13 mouse cellular contexts compared by ENCODE assay signal in genomic region chr2:174796998-174797397, GRCm38 (mm10). TPM values are rescaled to one million over a fixed set of nuclear protein-coding genes. Genes with fewer than 3 reads are reported as not detected.
DNase-seq lines count a peak whose midpoint lies in the region; ATAC-seq and TF ChIP-seq lines count a peak whose summit lies in the region.
"Had no signal": no experiment of that assay in that cellular context is flagged by ENCODE, and none has a peak within 500 bp of the region (broad histone marks: within the 10 kb centered on the region; RNA-seq: fewer than 3 reads in every experiment).

No protein-coding gene starts in this region.

- no peak for DNase-seq in forebrain, postnatal 0 days
- DNase-seq in liver, embryonic 14.5 days (ENCODE audit: low read depth in 3 of 3, low spot score in 3 of 3): no peak
- no peak for DNase-seq in liver, embryonic 11.5 days (ENCODE audit: low spot score)
- DNase-seq in ZHBTc4 (ENCODE audit: low read depth, low spot score): peak; percentile 77
- peak; percentile 22 for DNase-seq in retina, embryonic 14.5 days (ENCODE audit: low spot score)
- DNase-seq in right cerebral cortex, postnatal 10 days (ENCODE audit: low spot score in 2 of 2): no peak
- no peak for DNase-seq in adrenal gland, postnatal 10 days

- no peak overlapping the region for H3K9ac ChIP-seq in forebrain, postnatal 0 days
- H3K9ac ChIP-seq in forebrain, embryonic 16.5 days (replicated peaks; ENCODE audit: low read depth, low read length): no peak overlapping the region
- H3K9ac ChIP-seq in liver, embryonic 14.5 days (replicated peaks): no peak overlapping the region
- no peak overlapping the region for H3K9ac ChIP-seq in liver, embryonic 11.5 days (ENCODE audit: low read depth, low read length)
- H3K9ac ChIP-seq: embryonic facial prominence, embryonic 15.5 days; lung, embryonic 15.5 days; stomach, embryonic 15.5 days had no signal

- 83% methylated on average over 2 of the region's 2 CpGs for WGBS in forebrain, postnatal 0 days
- 84% methylated on average over 2 of the region's 2 CpGs for WGBS in forebrain, embryonic 16.5 days
- 70% methylated on average over 2 of the region's 2 CpGs for WGBS in liver, embryonic 14.5 days (ENCODE audit: insufficient replicate concordance)
- 74% methylated on average over 2 of the region's 2 CpGs for WGBS in liver, embryonic 11.5 days

- H3K4me2 ChIP-seq in forebrain, postnatal 0 days (ENCODE audit: low read depth): no peak overlapping the region
- H3K4me2 ChIP-seq in forebrain, embryonic 16.5 days (ENCODE audit: low read length): no peak overlapping the region
- H3K4me2 ChIP-seq in liver, embryonic 14.5 days (ENCODE audit: low read depth): no peak overlapping the region
- no peak overlapping the region for H3K4me2 ChIP-seq in liver, embryonic 11.5 days
- H3K4me2 ChIP-seq: embryonic facial prominence, embryonic 15.5 days; lung, embryonic 15.5 days; stomach, embryonic 15.5 days had no signal

- no peak for ATAC-seq in forebrain, postnatal 0 days
- ATAC-seq in forebrain, embryonic 16.5 days: no peak
- no peak for ATAC-seq in liver, embryonic 14.5 days (ENCODE audit: insufficient read depth)
- no peak for ATAC-seq in liver, embryonic 11.5 days (replicated peaks; ENCODE audit: low FRiP score)
- ATAC-seq: inflammation-experienced regulatory T-cells, adult 6 months had no signal

- 0 out of 2 replicates have a peak, but pooled peaks cover 5% of the 10 kb centered on the region for H3K9me3 ChIP-seq in forebrain, postnatal 0 days (ENCODE audit: low read length)
- H3K9me3 ChIP-seq in forebrain, embryonic 16.5 days (ENCODE audit: control insufficient read depth, low read length): no peaks in the 10 kb centered on the region
- no peaks in the 10 kb centered on the region for H3K9me3 ChIP-seq in liver, embryonic 14.5 days (ENCODE audit: control insufficient read depth, low read length)
- no peaks in the 10 kb centered on the region for H3K9me3 ChIP-seq in liver, embryonic 11.5 days (ENCODE audit: control insufficient read depth, low read length)
- H3K9me3 ChIP-seq: embryonic facial prominence, embryonic 15.5 days; lung, embryonic 15.5 days; stomach, embryonic 15.5 days had no signal

- no peak overlapping the region for H3K4me3 ChIP-seq in forebrain, postnatal 0 days (ENCODE audit: low read depth, low read length)
- H3K4me3 ChIP-seq in forebrain, embryonic 16.5 days (replicated peaks; ENCODE audit: low read length): no peak overlapping the region
- no peak overlapping the region for H3K4me3 ChIP-seq in liver, embryonic 14.5 days (ENCODE audit: insufficient read depth in 1 of 2, low read depth in 2 of 2, low read length in 2 of 2)
- no peak overlapping the region for H3K4me3 ChIP-seq in liver, embryonic 11.5 days (ENCODE audit: low read depth, low read length)
- H3K4me3 ChIP-seq: embryonic facial prominence, embryonic 15.5 days; lung, embryonic 15.5 days; stomach, embryonic 15.5 days had no signal

- H3K27ac ChIP-seq in forebrain, postnatal 0 days (ENCODE audit: low read depth, low read length): no peak overlapping the region
- H3K27ac ChIP-seq in forebrain, embryonic 16.5 days (ENCODE audit: low read length): no peak overlapping the region
- no peak overlapping the region for H3K27ac ChIP-seq in liver, embryonic 14.5 days
- no peak overlapping the region for H3K27ac ChIP-seq in liver, embryonic 11.5 days (ENCODE audit: low read depth, low read length)
- H3K27ac ChIP-seq: embryonic facial prominence, embryonic 15.5 days; lung, embryonic 15.5 days; stomach, embryonic 15.5 days had no signal

- H3K4me1 ChIP-seq in forebrain, postnatal 0 days (ENCODE audit: insufficient read depth): no peaks in the 10 kb centered on the region
- H3K4me1 ChIP-seq in forebrain, embryonic 16.5 days (replicated peaks; ENCODE audit: control insufficient read depth, insufficient read depth, low read length): no peaks in the 10 kb centered on the region
- no peaks in the 10 kb centered on the region for H3K4me1 ChIP-seq in liver, embryonic 14.5 days (replicated peaks; ENCODE audit: control insufficient read depth in 2 of 2, insufficient read depth in 2 of 2, low read length in 1 of 2)
- H3K4me1 ChIP-seq in liver, embryonic 11.5 days (replicated peaks; ENCODE audit: control insufficient read depth, insufficient read depth, low read length): no peaks in the 10 kb centered on the region
- H3K4me1 ChIP-seq: embryonic facial prominence, embryonic 15.5 days; lung, embryonic 15.5 days; stomach, embryonic 15.5 days had no signal

- TF ChIP-seq CTCF in forebrain, postnatal 0 days (IDR thresholded peaks at IDR 0.05; ENCODE audit: low read depth): 0 out of 2 replicates have a peak, but pooled peaks have one; percentile 10
- TF ChIP-seq CTCF in liver, embryonic 14.5 days (IDR thresholded peaks at IDR 0.05; ENCODE audit: low read depth): peak; percentile 41

- H3K36me3 ChIP-seq in forebrain, postnatal 0 days (ENCODE audit: insufficient read depth): no peaks in the 10 kb centered on the region
- H3K36me3 ChIP-seq in forebrain, embryonic 16.5 days (ENCODE audit: control insufficient read depth, insufficient read depth): no peaks in the 10 kb centered on the region
- no peaks in the 10 kb centered on the region for H3K36me3 ChIP-seq in liver, embryonic 14.5 days (replicated peaks; ENCODE audit: control insufficient read depth, insufficient read depth, low read depth)
- H3K36me3 ChIP-seq in liver, embryonic 11.5 days (ENCODE audit: control insufficient read depth, insufficient read depth, low read length): no peaks in the 10 kb centered on the region
- H3K36me3 ChIP-seq: embryonic facial prominence, embryonic 15.5 days; lung, embryonic 15.5 days; stomach, embryonic 15.5 days had no signal

- H3K27me3 ChIP-seq in forebrain, postnatal 0 days (ENCODE audit: insufficient read depth, low read length): no peaks in the 10 kb centered on the region
- H3K27me3 ChIP-seq in forebrain, embryonic 16.5 days (replicated peaks; ENCODE audit: control insufficient read depth, insufficient read depth, low read length): no peaks in the 10 kb centered on the region
- no peaks in the 10 kb centered on the region for H3K27me3 ChIP-seq in liver, embryonic 14.5 days (ENCODE audit: control insufficient read depth, insufficient read depth, low read length)
- no peaks in the 10 kb centered on the region for H3K27me3 ChIP-seq in liver, embryonic 11.5 days (replicated peaks; ENCODE audit: control insufficient read depth, insufficient read depth, low read length)
- H3K27me3 ChIP-seq: embryonic facial prominence, embryonic 15.5 days; lung, embryonic 15.5 days; stomach, embryonic 15.5 days had no signal

- TF ChIP-seq EP300 in liver, embryonic 14.5 days (IDR thresholded peaks at IDR 0.05; ENCODE audit: low read depth): no peak

RNA-seq across cellular contexts. Expression of gene Edn3, which starts 36.6 kb away (rescaled TPM):
- total RNA-seq in forebrain, postnatal 0 days (2014; rRNA removed): 4.4 and 4.5 TPM in 2 replicates
- 5.6 and 7.0 TPM in 2 replicates for polyA plus RNA-seq in forebrain, postnatal 0 days (2015; fragmentation: Nextera tagmentation; extraction: Ambion mirVana)
- 3.7 and 5.2 TPM in 2 replicates for polyA plus RNA-seq in forebrain, embryonic 16.5 days (2015; fragmentation: Nextera tagmentation; extraction: Ambion mirVana)
- 0.05 and 0.11 TPM in 2 replicates for polyA plus RNA-seq in liver, embryonic 14.5 days (2012; rRNA removed)
- polyA plus RNA-seq in liver, embryonic 14.5 days (2014; fragmentation: Nextera tagmentation; extraction: Ambion mirVana): 0.18 and 0.33 TPM in 2 replicates
- 2.0 and 2.3 TPM in 2 replicates for polyA plus RNA-seq in liver, embryonic 11.5 days (2014; fragmentation: Nextera tagmentation; extraction: Ambion mirVana)
- total RNA-seq in adrenal gland, postnatal 10 days (2021): 10 to 100 TPM; 10.3 to 11.4 TPM
- polyA plus RNA-seq: C2C12; inflammation-experienced regulatory T-cells, adult 6 months had no signal

Comparison
In these comparisons a context has a peak if more than half of its experiments do, and no peak if none do; other contexts are left out.
1. DNase-seq: peak in ZHBTc4 (single experiment) and retina, embryonic 14.5 days (single experiment); none in forebrain, postnatal 0 days (single experiment), liver, embryonic 14.5 days (0 of 3), liver, embryonic 11.5 days (single experiment), right cerebral cortex, postnatal 10 days (0 of 2) and adrenal gland, postnatal 10 days (single experiment).